Mouse (Mus musculus) ES-CJ7 (cell line): ENCODE measurements around the gene Nebl.
A peak's percentile ranks its signal among the peaks of the same experiment; 100 is the strongest.

Experiments
- DNase-seq: peaks from one replicate; pipeline ENCODE4 v3.0.0; 2011; ENCODE audit warnings: low read depth, low spot score

Nebl gene

GRCm38 (mm10) chr2:17730957-17731830 lies at the start of gene Nebl:
Nebl (minus strand) TSS chr2:17731464.
- peak; percentile 55 for DNase-seq

GRCm38 (mm10) chr2:17770246-17770825 lies 39.1 kb upstream of the Nebl start:
- DNase-seq, result no peak

- no peak for DNase-seq
Observed at GRCm38 (mm10) chr2:17769242-17769755, 38.0 kb upstream of the Nebl start.

GRCm38 (mm10) chr2:17756271-17756670 lies 25.0 kb upstream of the Nebl start:
- no peak for DNase-seq

- DNase-seq, result peak; percentile 87
Observed at GRCm38 (mm10) chr2:17742051-17742763, 10.9 kb upstream of the Nebl start.

- DNase-seq, result peak; percentile 53
Observed at GRCm38 (mm10) chr2:17741555-17741954, 10.3 kb upstream of the Nebl start.

- no peak for DNase-seq
Observed at GRCm38 (mm10) chr2:17740454-17740853, 9.2 kb upstream of the Nebl start.

- no peak for DNase-seq
Observed at GRCm38 (mm10) chr2:17732210-17732609, 946 bp upstream of the Nebl start.

- no peak for DNase-seq
Observed at GRCm38 (mm10) chr2:17731831-17732200, 552 bp upstream of the Nebl start.

- DNase-seq, result no peak
Observed at GRCm38 (mm10) chr2:17730648-17730956, 662 bp downstream of the Nebl start.

GRCm38 (mm10) chr2:17729770-17730647 lies 1.3 kb downstream of the Nebl start:
- peak; percentile 32 for DNase-seq

GRCm38 (mm10) chr2:17724405-17724804 lies 6.9 kb downstream of the Nebl start:
- no peak for DNase-seq

GRCm38 (mm10) chr2:17723268-17724019 lies 7.8 kb downstream of the Nebl start:
- no peak for DNase-seq

GRCm38 (mm10) chr2:17721177-17721715 lies 10.0 kb downstream of the Nebl start:
- DNase-seq, result no peak

- DNase-seq, result no peak
Observed at GRCm38 (mm10) chr2:17718281-17718680, 13.0 kb downstream of the Nebl start.

- DNase-seq, result no peak
Observed at GRCm38 (mm10) chr2:17717200-17717599, 14.1 kb downstream of the Nebl start.

GRCm38 (mm10) chr2:17715149-17715767 lies 16.0 kb downstream of the Nebl start:
- DNase-seq, result no peak

GRCm38 (mm10) chr2:17714661-17715060 lies 16.6 kb downstream of the Nebl start:
- peak; percentile 19 for DNase-seq

- no peak for DNase-seq
Observed at GRCm38 (mm10) chr2:17714124-17714523, 17.1 kb downstream of the Nebl start.

- DNase-seq, result peak; percentile 14
Observed at GRCm38 (mm10) chr2:17711216-17711615, 20.0 kb downstream of the Nebl start.
